Mouse (Mus musculus): ENCODE results near the gene Cgn. TPM values are rescaled to one million over a fixed set of nuclear protein-coding genes. Genes with fewer than 3 reads are reported as not detected.

Cgn gene
- polyA plus RNA-seq (2016; fragmentation: Nextera tagmentation; extraction: Ambion mirVana) = 6.2 and 6.5 TPM in 2 replicates

DNA sequence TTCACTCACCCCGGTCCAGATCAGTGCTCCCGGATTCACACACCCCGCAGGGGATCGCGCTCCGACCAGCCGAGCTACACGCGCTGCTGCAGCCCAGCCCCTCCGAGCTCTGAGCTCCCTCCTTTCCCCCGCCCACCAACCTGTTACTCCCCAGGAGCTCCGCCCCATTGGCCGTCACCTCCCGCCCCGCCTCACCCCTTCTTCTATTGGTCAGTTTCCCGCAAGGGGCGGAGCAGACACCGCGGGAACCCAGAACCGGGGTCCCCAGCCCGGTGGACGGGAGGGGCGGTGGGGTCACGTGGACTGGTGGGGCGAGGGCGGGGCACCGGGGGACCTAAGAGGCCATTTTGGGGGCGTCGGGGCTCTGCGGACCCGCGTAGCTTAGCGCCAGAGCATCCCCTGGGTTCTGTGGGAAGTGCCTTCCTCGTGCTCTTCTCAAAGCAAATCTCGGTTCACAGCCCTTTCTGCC lies at the start of gene Cgn:
Gene Cgn, minus strand, starts transcription at position 126 of the 469 bp plus-strand sequence.
- peak; percentile 93 for DNase-seq (ENCODE audit: low spot score)
- no peaks in the 10 kb centered on the region for H3K9me3 ChIP-seq (replicated peaks)
- peak within 1 kb of the TSS; percentile 60 for H3K4me3 ChIP-seq
- H3K27ac ChIP-seq = peak within 1 kb of the TSS; percentile 81
- no peaks in the 10 kb centered on the region for H3K36me3 ChIP-seq
- H3K4me1 ChIP-seq = peaks cover 16% of the 10 kb centered on the region
- peaks cover 33% of the 10 kb centered on the region for H3K27me3 ChIP-seq (ENCODE audit: low read depth, poor library complexity, severe bottlenecking)
- WGBS = under 1% methylated on average over 35 of the region's 35 CpGs

DNA sequence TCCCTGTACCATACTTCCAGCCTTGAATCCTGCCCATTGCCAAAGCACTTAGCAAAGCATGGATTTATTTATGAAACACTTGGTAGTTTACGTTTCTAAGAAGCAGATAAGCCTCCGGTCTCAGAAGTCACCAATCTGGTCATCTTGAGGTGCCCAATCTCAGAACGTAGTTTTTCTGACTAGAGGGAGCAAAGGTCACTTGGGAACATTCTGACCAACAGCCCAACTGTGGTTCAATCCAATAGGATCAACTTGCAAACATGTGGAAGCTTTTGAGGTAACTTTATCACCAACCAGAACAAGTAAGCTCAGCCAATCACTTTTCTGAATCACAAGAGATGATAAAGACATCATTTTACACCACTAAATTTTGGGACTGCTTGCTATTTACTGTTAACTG lies 49.1 kb upstream of the Cgn start:
- Histone ChIP-seq H3K36me3 (peaks cover 3% of the 10 kb centered on the region; the same call in 1 of the 2 replicates), H3K4me3 (no peak overlapping the region), H3K27me3 (ENCODE audit: low read depth, poor library complexity, severe bottlenecking) (no peaks in the 10 kb centered on the region), H3K4me1 (peaks cover 12% of the 10 kb centered on the region), H3K9me3 (replicated peaks) (no peaks in the 10 kb centered on the region), H3K27ac (no peak overlapping the region)
- DNase-seq (ENCODE audit: low spot score) = no peak
- 84% methylated on average over 3 of the region's 3 CpGs for WGBS

DNA sequence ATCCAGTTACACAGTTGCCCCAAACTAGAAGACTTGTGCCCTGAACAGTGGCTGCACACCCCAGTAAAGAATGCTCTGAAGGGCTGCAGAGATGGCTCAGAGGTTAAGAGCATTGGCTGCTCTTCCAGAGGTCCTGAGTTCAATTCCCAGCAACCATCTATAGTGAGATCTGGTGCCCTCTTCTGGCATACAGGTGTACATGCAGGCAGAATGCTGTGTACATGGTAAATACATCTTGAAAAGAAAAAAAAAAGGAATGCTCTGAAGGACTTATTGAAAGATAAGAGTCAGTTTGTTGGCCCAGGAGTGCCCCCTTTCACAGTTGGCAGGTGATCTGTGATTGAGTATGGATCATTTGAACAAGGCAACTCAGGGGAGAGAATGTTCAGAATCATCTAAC lies 47.1 kb upstream of the Cgn start:
- no peaks in the 10 kb centered on the region for H3K4me1 ChIP-seq
- no peaks in the 10 kb centered on the region for H3K36me3 ChIP-seq
- no peak overlapping the region for H3K4me3 ChIP-seq
- no peaks in the 10 kb centered on the region for H3K27me3 ChIP-seq (ENCODE audit: low read depth, poor library complexity, severe bottlenecking)
- H3K27ac ChIP-seq = no peak overlapping the region
- no peaks in the 10 kb centered on the region for H3K9me3 ChIP-seq (replicated peaks)
- no peak for DNase-seq (ENCODE audit: low spot score)

DNA sequence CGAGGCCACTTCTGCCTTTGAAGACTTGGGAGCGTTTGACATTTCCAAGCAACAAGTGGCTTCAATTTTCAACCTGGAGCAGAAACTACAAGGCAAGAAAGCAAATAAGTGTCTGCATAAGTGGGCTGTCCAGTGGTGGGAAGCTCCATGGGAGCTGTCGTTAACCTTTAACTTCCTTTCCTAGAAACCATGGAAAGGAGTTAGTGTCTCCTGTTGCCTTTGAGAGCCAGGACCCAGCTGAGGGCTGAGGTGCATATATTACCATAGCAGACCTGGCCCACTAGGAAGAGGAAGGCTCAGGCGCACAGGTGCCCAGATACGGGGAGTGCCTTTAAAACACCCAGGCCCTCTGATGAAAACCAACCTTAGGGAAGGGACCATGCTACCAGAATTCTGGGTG lies 46.4 kb upstream of the Cgn start:
- Histone ChIP-seq H3K4me1 (no peaks in the 10 kb centered on the region), H3K27me3 (ENCODE audit: low read depth, poor library complexity, severe bottlenecking) (no peaks in the 10 kb centered on the region), H3K27ac (no peak overlapping the region), H3K9me3 (replicated peaks) (no peaks in the 10 kb centered on the region), H3K4me3 (no peak overlapping the region), H3K36me3 (no peaks in the 10 kb centered on the region)
- DNase-seq (ENCODE audit: low spot score) = no peak
- 74% methylated on average over 5 of the region's 5 CpGs for WGBS

DNA sequence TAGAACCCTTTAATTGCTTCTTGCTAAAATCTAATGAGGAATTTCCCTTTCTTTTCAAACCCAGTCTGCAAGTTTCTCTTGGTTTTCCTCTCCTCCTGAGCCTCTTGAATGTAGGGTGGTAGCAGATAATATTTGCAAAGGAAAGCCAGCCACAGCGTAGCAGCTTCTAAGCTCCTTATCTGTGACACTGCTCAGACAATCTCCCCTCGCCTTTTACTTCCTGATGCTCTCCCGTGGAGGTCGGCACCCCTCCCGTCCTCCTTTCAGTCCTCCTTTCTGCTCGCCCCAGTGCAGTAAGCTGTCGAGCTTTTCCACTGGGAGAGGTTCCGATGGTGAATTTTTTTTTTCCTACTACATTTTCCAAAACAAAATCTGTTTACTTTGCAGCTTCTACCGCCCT lies 45.8 kb upstream of the Cgn start:
- no peak overlapping the region for H3K4me3 ChIP-seq

DNA sequence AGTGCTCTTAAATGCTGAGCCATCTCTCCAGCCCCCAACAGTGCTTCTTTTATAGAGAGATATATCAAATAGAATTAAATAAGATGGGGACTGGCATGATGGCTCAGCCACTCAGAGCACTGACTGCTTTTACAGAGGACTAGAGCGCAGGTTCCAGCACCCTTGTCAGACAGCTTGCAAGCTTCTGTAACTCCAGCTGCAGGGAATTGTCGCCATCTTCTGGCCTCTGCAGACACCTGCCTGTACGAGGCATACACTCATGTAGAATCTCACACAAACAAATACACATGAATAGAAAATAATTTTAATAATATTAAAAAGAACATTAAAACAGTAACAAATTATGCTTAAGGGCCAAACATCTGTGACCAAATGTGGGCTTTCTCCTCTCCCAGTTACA lies 37.8 kb upstream of the Cgn start:
- 78% methylated on average over 3 of the region's 3 CpGs for WGBS
- Histone ChIP-seq H3K36me3 (no peaks in the 10 kb centered on the region), H3K9me3 (replicated peaks) (no peaks in the 10 kb centered on the region), H3K27me3 (ENCODE audit: low read depth, poor library complexity, severe bottlenecking) (no peaks in the 10 kb centered on the region), H3K27ac (no peak overlapping the region), H3K4me3 (no peak overlapping the region), H3K4me1 (0 out of 2 replicates have a peak, but pooled peaks cover 9% of the 10 kb centered on the region)
- DNase-seq (ENCODE audit: low spot score) = no peak

More for the DNA sequence above, 45.8 kb upstream of the Cgn start:
- Histone ChIP-seq H3K27me3 (ENCODE audit: low read depth, poor library complexity, severe bottlenecking) (no peaks in the 10 kb centered on the region), H3K9me3 (replicated peaks) (no peaks in the 10 kb centered on the region), H3K27ac (no peak overlapping the region), H3K36me3 (no peaks in the 10 kb centered on the region), H3K4me1 (no peaks in the 10 kb centered on the region)
- DNase-seq (ENCODE audit: low spot score) = no peak
- WGBS = 30% methylated on average over 9 of the region's 9 CpGs

DNA sequence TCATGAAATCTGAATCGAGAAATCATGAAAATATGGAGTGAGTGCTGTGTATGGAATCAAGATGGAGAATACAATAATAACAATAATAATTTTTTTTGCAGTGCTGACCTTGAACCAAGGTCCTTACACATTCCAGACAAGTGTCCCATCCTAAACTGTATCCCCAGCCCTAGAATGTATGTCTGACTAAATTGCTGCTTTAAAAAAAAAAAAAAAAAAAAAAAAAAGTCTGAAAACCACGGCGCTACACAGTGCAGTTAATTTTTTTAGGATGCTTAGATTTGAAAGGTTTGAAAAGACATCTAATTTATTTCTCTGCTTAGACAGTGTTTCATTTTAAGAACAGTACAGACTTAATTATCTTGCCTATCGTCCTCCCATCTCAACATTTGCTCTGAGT lies 35.8 kb upstream of the Cgn start:
- 91% methylated on average over 4 of the region's 4 CpGs for WGBS
- no peak for DNase-seq (ENCODE audit: low spot score)
- 0 out of 2 replicates have a peak, but pooled peaks cover 9% of the 10 kb centered on the region for H3K4me1 ChIP-seq
- no peaks in the 10 kb centered on the region for H3K36me3 ChIP-seq
- no peak overlapping the region for H3K27ac ChIP-seq
- H3K9me3 ChIP-seq (replicated peaks) = no peaks in the 10 kb centered on the region
- no peaks in the 10 kb centered on the region for H3K27me3 ChIP-seq (ENCODE audit: low read depth, poor library complexity, severe bottlenecking)
- peak overlapping the region; percentile 69; the same call in 1 of the 2 replicates for H3K4me3 ChIP-seq

DNA sequence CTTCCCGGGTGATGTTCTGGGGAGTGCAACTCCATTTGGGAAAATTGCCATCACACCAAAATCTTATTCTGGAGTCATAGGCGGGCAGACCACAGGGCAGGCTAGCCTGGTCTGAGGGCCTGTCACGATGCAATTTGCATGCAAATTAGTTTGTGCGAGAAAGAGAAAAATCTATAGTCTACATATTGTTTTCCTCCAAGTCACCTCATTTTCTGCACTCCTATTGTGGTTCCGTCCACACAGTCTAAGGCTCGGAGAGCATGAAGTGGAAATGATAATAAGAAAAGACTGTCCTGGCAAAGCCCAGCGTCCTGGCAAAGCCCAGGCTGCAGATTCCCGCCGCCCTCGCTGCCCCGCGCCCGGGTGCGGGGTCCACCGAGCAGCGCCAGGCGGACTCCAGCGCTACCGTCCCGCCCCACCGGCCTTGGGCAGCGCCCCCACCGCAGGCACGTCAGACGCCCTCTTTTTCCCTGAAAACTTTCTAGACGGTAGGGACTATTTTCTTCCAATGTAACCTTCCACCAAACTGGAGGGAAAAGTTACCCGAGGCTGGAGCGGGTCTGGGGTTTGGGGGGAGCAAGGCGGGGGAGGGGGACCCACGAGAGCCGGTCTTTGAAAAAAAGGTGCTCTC lies 34.8 kb upstream of the Cgn start:
- no peaks in the 10 kb centered on the region for H3K9me3 ChIP-seq (replicated peaks)
- H3K36me3 ChIP-seq = no peaks in the 10 kb centered on the region
- WGBS = 3% methylated on average over 31 of the region's 31 CpGs
- 0 out of 2 replicates have a peak, but pooled peaks cover 9% of the 10 kb centered on the region for H3K4me1 ChIP-seq
- peak; percentile 79 for DNase-seq (ENCODE audit: low spot score)
- peak overlapping the region; percentile 97 for H3K27ac ChIP-seq
- H3K4me3 ChIP-seq = peak overlapping the region; percentile 69
- no peaks in the 10 kb centered on the region for H3K27me3 ChIP-seq (ENCODE audit: low read depth, poor library complexity, severe bottlenecking)

DNA sequence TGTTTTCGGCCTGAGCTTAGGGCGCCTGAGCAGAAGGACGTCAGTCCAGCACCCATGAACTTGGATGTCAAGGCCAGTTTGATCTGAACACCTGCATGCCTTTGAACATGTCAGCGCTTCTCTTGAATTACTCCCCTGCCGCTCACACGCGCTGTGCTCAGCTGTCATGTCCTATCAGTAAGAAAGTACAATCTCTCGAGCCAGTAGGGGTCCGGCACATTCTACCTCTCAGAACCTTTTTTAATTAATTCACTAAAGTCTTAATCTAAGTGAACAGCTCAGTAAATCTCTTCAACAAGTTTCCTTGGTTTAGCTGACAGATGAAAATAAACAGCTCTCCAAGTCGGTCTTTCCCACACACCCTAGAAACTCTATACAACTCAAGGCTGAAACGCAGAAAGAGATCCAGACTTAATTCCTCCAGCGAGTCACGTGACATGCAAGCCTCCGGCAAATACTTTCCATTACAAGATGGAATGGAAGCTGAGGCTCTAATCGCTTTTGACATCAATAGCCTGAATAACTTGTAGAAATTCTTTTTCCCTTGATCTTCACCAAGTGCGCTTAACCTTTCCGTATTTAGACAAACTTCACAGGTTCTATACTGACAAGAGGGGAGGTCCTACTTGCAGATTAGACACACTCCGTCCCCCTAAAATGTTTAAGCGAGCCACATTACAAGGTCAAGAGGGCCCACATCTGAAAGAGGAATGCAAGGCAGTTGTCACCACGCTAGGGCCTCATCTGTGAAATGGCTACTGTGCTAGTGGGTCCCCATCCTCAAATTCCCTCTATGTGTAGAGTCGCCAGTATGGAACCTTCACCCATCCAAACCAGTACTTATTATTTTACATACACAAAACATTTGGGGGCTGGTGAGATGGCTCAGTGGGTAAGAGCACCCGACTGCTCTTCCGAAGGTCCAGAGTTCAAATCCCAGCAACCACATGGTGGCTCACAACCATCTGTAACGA lies 33.4 kb upstream of the Cgn start:
- no peak overlapping the region for H3K4me3 ChIP-seq
- peak; percentile 33 for DNase-seq (ENCODE audit: low spot score)
- no peak overlapping the region for H3K27ac ChIP-seq

DNA sequence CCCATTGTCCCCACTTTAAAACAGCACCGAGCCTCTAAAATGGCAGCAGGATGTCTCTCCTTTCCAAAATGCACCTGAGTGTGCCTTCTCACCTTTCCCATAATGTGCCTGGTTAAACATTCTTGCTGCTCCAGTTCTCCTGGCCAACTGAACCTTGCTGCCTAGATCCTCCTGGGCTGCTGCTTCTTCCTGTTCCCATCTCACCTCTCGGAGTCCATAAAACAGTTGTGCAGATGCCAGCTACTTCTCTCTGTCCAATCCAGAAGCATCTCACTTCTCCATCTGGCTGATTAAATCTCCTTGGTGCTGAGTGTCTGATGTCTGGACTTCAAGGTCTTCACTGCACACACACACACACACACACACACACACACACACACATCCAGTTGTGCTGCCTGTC lies 31.4 kb upstream of the Cgn start:
- DNase-seq (ENCODE audit: low spot score) = no peak
- WGBS = 81% methylated on average over 2 of the region's 2 CpGs
- Histone ChIP-seq H3K27me3 (ENCODE audit: low read depth, poor library complexity, severe bottlenecking) (no peaks in the 10 kb centered on the region), H3K27ac (no peak overlapping the region), H3K9me3 (replicated peaks) (no peaks in the 10 kb centered on the region), H3K4me3 (no peak overlapping the region), H3K36me3 (no peaks in the 10 kb centered on the region), H3K4me1 (0 out of 2 replicates have a peak, but pooled peaks cover 9% of the 10 kb centered on the region)

More for the DNA sequence above, 33.4 kb upstream of the Cgn start:
- H3K27me3 ChIP-seq (ENCODE audit: low read depth, poor library complexity, severe bottlenecking) = no peaks in the 10 kb centered on the region
- 76% methylated on average over 24 of the region's 24 CpGs for WGBS
- no peaks in the 10 kb centered on the region for H3K9me3 ChIP-seq (replicated peaks)
- H3K36me3 ChIP-seq = no peaks in the 10 kb centered on the region
- 0 out of 2 replicates have a peak, but pooled peaks cover 9% of the 10 kb centered on the region for H3K4me1 ChIP-seq

DNA sequence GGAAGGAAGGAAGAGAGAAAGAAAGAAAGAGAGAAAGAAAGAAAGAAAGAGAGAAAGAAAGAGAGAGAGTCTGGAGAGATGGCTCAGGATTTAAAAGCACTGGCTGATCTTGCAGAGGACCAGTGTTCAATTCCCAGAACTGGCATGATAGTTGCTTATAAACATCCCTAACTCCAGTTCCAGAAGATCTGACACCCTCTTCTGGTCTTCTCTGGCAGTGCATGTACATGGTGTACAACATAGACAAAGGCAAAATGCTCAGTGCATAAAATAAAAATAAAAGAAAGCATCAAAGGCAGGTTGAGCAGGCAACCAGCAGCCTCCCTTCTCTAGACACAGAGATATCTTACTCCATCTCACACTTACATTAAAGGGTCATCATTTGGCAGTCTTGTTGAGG lies 29.3 kb upstream of the Cgn start:
- DNase-seq (ENCODE audit: low spot score) = no peak
- no peaks in the 10 kb centered on the region for H3K36me3 ChIP-seq
- H3K27me3 ChIP-seq (ENCODE audit: low read depth, poor library complexity, severe bottlenecking) = no peaks in the 10 kb centered on the region; the same call in 1 of the 2 replicates
- H3K27ac ChIP-seq = no peak overlapping the region
- no peaks in the 10 kb centered on the region for H3K4me1 ChIP-seq
- no peaks in the 10 kb centered on the region for H3K9me3 ChIP-seq (replicated peaks)
- H3K4me3 ChIP-seq = no peak overlapping the region

DNA sequence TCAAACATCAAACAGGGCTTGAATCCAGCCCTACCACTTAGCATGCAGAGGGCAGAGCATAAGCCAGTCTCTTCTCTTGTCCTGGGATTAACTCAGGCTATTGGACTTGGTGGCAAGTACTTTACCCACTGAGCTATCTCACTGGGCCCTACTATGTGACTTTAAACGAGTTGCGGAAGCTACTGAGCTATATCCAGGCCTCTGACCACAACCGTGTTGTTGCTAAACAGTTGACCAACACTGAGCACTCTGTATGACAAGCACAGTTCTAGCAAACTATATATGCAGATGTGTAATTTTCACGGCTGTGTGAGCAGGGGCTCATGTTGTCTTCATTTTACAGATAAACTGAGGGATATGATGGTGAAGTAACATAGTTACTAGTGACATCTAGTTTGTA lies 28.4 kb upstream of the Cgn start:
- Histone ChIP-seq H3K4me1 (no peaks in the 10 kb centered on the region), H3K27ac (no peak overlapping the region), H3K36me3 (no peaks in the 10 kb centered on the region), H3K9me3 (replicated peaks) (no peaks in the 10 kb centered on the region), H3K27me3 (ENCODE audit: low read depth, poor library complexity, severe bottlenecking) (no peaks in the 10 kb centered on the region; the same call in 1 of the 2 replicates), H3K4me3 (no peak overlapping the region)
- 86% methylated on average over 4 of the region's 4 CpGs for WGBS
- no peak for DNase-seq (ENCODE audit: low spot score)

DNA sequence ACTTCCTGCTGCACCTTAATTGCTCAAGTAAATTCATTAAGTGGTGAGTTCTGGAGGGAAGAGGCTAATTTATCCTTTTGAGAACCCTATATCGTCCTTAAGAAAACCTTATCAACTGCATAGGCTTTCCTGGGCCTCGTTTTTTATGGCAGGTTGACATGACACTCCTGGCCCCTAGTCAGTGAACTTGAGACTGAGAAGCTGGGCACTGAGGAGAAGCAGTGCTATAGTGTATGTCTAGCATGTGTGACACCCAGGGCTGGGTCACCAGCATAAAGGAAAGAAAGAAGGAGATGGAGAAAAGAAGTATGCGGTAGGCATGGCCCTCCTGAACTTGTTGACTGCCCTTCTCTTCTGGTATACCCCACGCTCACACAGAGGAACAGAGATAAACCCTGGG lies 27.8 kb upstream of the Cgn start:
- H3K4me3 ChIP-seq = no peak overlapping the region
- 75% methylated on average over 4 of the region's 4 CpGs for WGBS
- H3K4me1 ChIP-seq = no peaks in the 10 kb centered on the region
- DNase-seq (ENCODE audit: low spot score) = no peak
- H3K9me3 ChIP-seq (replicated peaks) = no peaks in the 10 kb centered on the region
- no peaks in the 10 kb centered on the region for H3K36me3 ChIP-seq
- H3K27ac ChIP-seq = no peak overlapping the region
- no peaks in the 10 kb centered on the region; the same call in 1 of the 2 replicates for H3K27me3 ChIP-seq (ENCODE audit: low read depth, poor library complexity, severe bottlenecking)

Measured in limb, embryonic 10.5 days (tissue).